Mouse (Mus musculus): ENCODE results near the gene Hbb-bs. TPM values are rescaled to one million over a fixed set of nuclear protein-coding genes. Genes with fewer than 3 reads are reported as not detected.
A peak's percentile ranks its signal among the peaks of the same experiment; 100 is the strongest.
"Not testable (repeated sequence)": the region's sequence is repeated elsewhere in the genome, so short reads cannot be mapped to it uniquely, and the experiment has no call there.

The Hbb-bs gene
- total RNA-seq, 1 experiment, result not detected

DNA sequence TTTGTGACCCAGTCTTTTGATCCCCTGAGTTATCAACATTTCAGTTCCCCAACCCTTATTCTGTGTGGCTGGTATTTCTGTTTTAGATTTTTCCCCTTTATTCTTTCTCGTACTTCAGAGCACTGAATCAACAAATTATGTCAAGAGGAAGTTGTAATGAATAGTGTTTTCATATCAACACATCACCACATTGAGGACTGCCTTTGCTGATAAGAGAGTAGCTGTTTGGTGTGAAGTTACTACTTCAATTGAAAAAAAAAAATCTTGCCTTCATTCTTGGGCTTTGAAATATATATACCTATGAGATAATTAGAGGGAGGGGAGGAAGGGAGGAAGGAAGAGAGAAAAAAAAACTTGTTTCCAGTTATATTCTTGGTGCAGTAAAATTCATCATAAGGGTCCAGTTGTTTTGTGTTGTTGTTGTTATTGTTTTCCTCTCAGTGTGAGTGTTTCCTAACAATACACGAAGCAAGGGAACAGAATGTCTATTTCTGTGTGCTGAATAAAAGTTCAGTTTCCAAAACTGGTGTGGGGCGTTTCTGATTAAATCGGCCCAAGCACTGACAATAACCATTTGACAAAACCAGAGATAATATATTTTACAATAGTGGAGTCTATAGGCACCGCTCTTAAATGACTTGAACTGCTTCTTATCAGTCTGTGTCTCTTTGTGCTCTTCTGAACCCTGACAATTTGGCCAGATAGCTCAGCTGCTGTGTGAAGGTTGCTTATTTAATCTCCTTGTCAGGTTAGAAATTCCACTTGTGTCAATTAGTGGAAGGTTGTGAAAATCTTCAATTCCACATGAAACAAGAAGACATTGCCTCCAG lies 18.7 kb downstream of the Hbb-bs start:
- no peaks in the 10 kb centered on the region for H3K36me3 ChIP-seq (ENCODE audit: control insufficient read depth, insufficient read depth, low read length, poor library complexity, severe bottlenecking)
- no peak overlapping the region for H3K9ac ChIP-seq (ENCODE audit: insufficient read depth, low read depth, low read length, poor library complexity, severe bottlenecking)
- in situ Hi-C loops (cut with MboI; ENCODE audit: low sequenced_read_pairs in 2 of 2, unreplicated experiment in 2 of 2), result no loop called here
- TF ChIP-seq ZC3H11A (IDR thresholded peaks at IDR 0.05; ENCODE audit: borderline replicate concordance, low read depth, low read length) (no peak), CHD2 (IDR thresholded peaks at IDR 0.05; ENCODE audit: low read depth, low read length) (no peak), HCFC1 (IDR thresholded peaks at IDR 0.05; ENCODE audit: borderline replicate concordance, insufficient read depth, low read length) (no peak), MAFK (IDR thresholded peaks at IDR 0.05; ENCODE audit: insufficient read depth, low read depth, low read length) (no peak), ZNF384 (IDR thresholded peaks at IDR 0.05; ENCODE audit: low read depth, low read length) (no peak)
- no peak overlapping the region for H3K4me3 ChIP-seq (ENCODE audit: insufficient read depth in 1 of 2, low read depth in 1 of 2, low read length in 2 of 2, poor library complexity in 1 of 2, severe bottlenecking in 1 of 2)
- no peaks in the 10 kb centered on the region for H3K9me3 ChIP-seq (ENCODE audit: control insufficient read depth, insufficient read depth, low read depth, low read length)
- no peak for DNase-seq (ENCODE audit: low read depth, low spot score)
- H3K27ac ChIP-seq (ENCODE audit: insufficient read depth, low read depth, low read length, poor library complexity, severe bottlenecking), result no peak overlapping the region
- H3K4me1 ChIP-seq (ENCODE audit: control insufficient read depth in 2 of 2, insufficient read depth in 2 of 2, low read length in 2 of 2, poor library complexity in 1 of 2), result no peaks in the 10 kb centered on the region

DNA sequence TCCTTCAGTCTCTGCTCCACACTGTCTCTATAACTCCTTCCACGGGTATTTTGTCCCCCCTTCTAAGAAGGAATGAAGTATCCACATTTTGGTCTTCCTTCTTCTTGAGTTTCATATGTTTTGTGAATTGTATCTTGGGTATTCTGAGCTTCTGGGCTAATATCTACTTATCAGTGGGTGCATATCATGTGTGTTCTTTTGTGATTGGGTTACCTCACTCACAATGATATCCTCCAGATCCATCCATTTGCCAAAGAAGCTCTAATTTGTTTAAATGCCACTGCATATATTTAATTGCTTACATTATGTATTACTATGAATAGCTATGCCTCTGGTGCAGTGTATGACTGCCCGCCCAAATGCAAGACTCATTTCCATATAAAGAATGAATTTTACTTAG lies 19.8 kb downstream of the Hbb-bs start:
- H3K4me3 ChIP-seq (ENCODE audit: insufficient read depth in 1 of 2, low read depth in 1 of 2, low read length in 2 of 2, poor library complexity in 1 of 2, severe bottlenecking in 1 of 2); H3K27ac ChIP-seq (ENCODE audit: insufficient read depth, low read depth, low read length, poor library complexity, severe bottlenecking); H3K9me3 ChIP-seq (ENCODE audit: control insufficient read depth, insufficient read depth, low read depth, low read length); DNase-seq (ENCODE audit: low read depth, low spot score); H3K9ac ChIP-seq (ENCODE audit: insufficient read depth, low read depth, low read length, poor library complexity, severe bottlenecking); H3K36me3 ChIP-seq (ENCODE audit: control insufficient read depth, insufficient read depth, low read length, poor library complexity, severe bottlenecking); H3K4me1 ChIP-seq (ENCODE audit: control insufficient read depth in 2 of 2, insufficient read depth in 2 of 2, low read length in 2 of 2, poor library complexity in 1 of 2); in situ Hi-C loops (cut with MboI; ENCODE audit: low sequenced_read_pairs in 2 of 2, unreplicated experiment in 2 of 2): not testable (repeated sequence)

DNA sequence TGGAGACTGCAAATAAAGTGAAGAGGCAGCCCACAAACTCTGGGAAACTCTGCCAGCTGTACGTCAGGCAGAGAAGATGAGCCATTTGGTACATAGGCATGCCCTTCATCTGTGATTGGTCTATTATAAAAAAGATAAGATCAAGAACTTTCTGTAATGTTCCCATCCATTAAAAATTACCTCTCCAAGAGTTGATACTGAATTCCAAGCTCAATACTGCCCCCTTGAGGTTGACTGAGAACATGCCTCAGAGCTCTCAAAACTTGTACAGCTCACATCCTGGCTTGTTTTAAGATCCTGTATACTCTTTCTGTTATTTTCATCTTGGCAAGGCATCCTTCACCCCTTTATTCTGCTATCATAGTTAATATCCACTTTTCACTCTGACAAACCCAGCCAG lies 21.0 kb downstream of the Hbb-bs start:
- no peak overlapping the region for H3K27ac ChIP-seq (ENCODE audit: insufficient read depth, low read depth, low read length, poor library complexity, severe bottlenecking)
- H3K9ac ChIP-seq (ENCODE audit: insufficient read depth, low read depth, low read length, poor library complexity, severe bottlenecking), result no peak overlapping the region
- DNase-seq (ENCODE audit: low read depth, low spot score), result peak; percentile 21
- in situ Hi-C loops (cut with MboI; ENCODE audit: low sequenced_read_pairs in 2 of 2, unreplicated experiment in 2 of 2), result no loop called here
- no peaks in the 10 kb centered on the region for H3K4me1 ChIP-seq (ENCODE audit: control insufficient read depth in 2 of 2, insufficient read depth in 2 of 2, low read length in 2 of 2, poor library complexity in 1 of 2)
- no peaks in the 10 kb centered on the region for H3K36me3 ChIP-seq (ENCODE audit: control insufficient read depth, insufficient read depth, low read length, poor library complexity, severe bottlenecking)
- H3K9me3 ChIP-seq (ENCODE audit: control insufficient read depth, insufficient read depth, low read depth, low read length), result no peaks in the 10 kb centered on the region
- TF ChIP-seq CHD2 (IDR thresholded peaks at IDR 0.05; ENCODE audit: low read depth, low read length), result no peak
- TF ChIP-seq MAFK (IDR thresholded peaks at IDR 0.05; ENCODE audit: insufficient read depth, low read depth, low read length), result no peak
- H3K4me3 ChIP-seq (ENCODE audit: insufficient read depth in 1 of 2, low read depth in 1 of 2, low read length in 2 of 2, poor library complexity in 1 of 2, severe bottlenecking in 1 of 2), result no peak overlapping the region

DNA sequence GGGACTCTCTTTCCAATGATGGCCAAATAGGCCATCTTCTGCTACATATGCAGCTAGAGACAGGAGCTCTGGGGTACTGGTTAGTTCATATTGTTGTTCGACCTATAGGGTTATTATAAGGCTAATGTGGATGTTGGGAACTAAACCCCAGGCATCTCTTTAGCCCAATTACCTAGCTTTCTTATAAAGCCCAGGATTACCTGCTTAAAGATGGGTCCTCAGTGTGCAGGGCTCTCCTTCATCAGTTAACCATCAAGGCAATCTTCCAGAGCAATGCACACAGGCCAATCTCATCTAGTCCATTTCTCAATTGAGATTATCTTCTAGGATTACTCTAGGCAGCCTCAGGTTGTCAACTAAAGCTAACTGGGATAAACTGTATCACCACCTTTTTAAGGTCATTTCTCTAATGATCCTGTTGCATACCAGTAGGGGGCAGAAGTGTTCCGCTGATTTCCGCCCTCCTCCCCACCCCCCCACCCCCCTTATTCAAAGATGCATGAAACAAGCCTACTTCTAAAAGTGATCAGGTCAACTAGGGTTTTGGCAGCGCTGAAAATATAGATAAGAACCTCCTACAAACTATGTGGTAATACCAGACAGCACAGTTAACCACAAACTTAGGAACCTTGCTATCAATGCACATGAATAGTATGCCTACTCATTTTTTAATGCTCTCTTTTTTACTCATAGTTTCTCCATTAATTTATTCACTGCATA lies 35.1 kb downstream of the Hbb-bs start:
- TF ChIP-seq CHD2 (IDR thresholded peaks at IDR 0.05; ENCODE audit: low read depth, low read length) (no peak), MAFK (IDR thresholded peaks at IDR 0.05; ENCODE audit: insufficient read depth, low read depth, low read length) (no peak), ZNF384 (IDR thresholded peaks at IDR 0.05; ENCODE audit: low read depth, low read length) (no peak), ZC3H11A (IDR thresholded peaks at IDR 0.05; ENCODE audit: borderline replicate concordance, low read depth, low read length) (no peak), HCFC1 (IDR thresholded peaks at IDR 0.05; ENCODE audit: borderline replicate concordance, insufficient read depth, low read length) (no peak)
- Histone ChIP-seq H3K36me3 (ENCODE audit: control insufficient read depth, insufficient read depth, low read length, poor library complexity, severe bottlenecking) (no peaks in the 10 kb centered on the region), H3K9me3 (ENCODE audit: control insufficient read depth, insufficient read depth, low read depth, low read length) (no peaks in the 10 kb centered on the region), H3K9ac (ENCODE audit: insufficient read depth, low read depth, low read length, poor library complexity, severe bottlenecking) (no peak overlapping the region), H3K27ac (ENCODE audit: insufficient read depth, low read depth, low read length, poor library complexity, severe bottlenecking) (no peak overlapping the region), H3K4me1 (ENCODE audit: control insufficient read depth in 2 of 2, insufficient read depth in 2 of 2, low read length in 2 of 2, poor library complexity in 1 of 2) (no peaks in the 10 kb centered on the region), H3K4me3 (ENCODE audit: insufficient read depth in 1 of 2, low read depth in 1 of 2, low read length in 2 of 2, poor library complexity in 1 of 2, severe bottlenecking in 1 of 2) (no peak overlapping the region)
- no peak for DNase-seq (ENCODE audit: low read depth, low spot score)
- in situ Hi-C loops (cut with MboI; ENCODE audit: low sequenced_read_pairs in 2 of 2, unreplicated experiment in 2 of 2), result no loop called here

DNA sequence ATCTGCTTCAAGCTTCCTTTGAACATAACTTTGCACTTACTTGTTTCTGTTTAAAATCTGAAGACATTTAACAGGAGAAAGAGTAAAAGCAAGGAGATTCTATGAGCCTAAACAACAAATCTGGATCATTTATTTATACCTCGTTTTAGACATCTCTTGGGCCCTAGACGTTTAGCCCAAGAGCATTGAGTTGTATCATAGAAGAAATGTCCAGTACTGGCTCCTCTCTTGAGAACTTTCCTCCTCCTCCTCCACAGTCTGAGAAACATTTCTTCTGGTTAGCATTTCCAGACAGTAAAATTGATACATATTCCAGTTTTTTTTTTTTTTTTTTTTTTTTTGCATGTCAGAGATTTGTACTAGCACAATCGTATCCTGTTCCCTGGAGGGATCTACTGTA lies 36.2 kb downstream of the Hbb-bs start, which contains the start of gene Olfr67:
TSS of gene Olfr67 (minus strand) at position 101 of the 400 bp plus-strand sequence.
- DNase-seq (ENCODE audit: low read depth, low spot score), result no peak
- Histone ChIP-seq H3K4me3 (ENCODE audit: insufficient read depth in 1 of 2, low read depth in 1 of 2, low read length in 2 of 2, poor library complexity in 1 of 2, severe bottlenecking in 1 of 2) (no peak within 1 kb of the TSS), H3K9me3 (ENCODE audit: control insufficient read depth, insufficient read depth, low read depth, low read length) (no peaks in the 10 kb centered on the region), H3K4me1 (ENCODE audit: control insufficient read depth in 2 of 2, insufficient read depth in 2 of 2, low read length in 2 of 2, poor library complexity in 1 of 2) (no peaks in the 10 kb centered on the region), H3K9ac (ENCODE audit: insufficient read depth, low read depth, low read length, poor library complexity, severe bottlenecking) (no peak within 1 kb of the TSS), H3K27ac (ENCODE audit: insufficient read depth, low read depth, low read length, poor library complexity, severe bottlenecking) (no peak within 1 kb of the TSS), H3K36me3 (ENCODE audit: control insufficient read depth, insufficient read depth, low read length, poor library complexity, severe bottlenecking) (no peaks in the 10 kb centered on the region)
- TF ChIP-seq MAFK (IDR thresholded peaks at IDR 0.05; ENCODE audit: insufficient read depth, low read depth, low read length) (no peak), HCFC1 (IDR thresholded peaks at IDR 0.05; ENCODE audit: borderline replicate concordance, insufficient read depth, low read length) (no peak), CHD2 (IDR thresholded peaks at IDR 0.05; ENCODE audit: low read depth, low read length) (no peak), ZNF384 (IDR thresholded peaks at IDR 0.05; ENCODE audit: low read depth, low read length) (no peak), ZC3H11A (IDR thresholded peaks at IDR 0.05; ENCODE audit: borderline replicate concordance, low read depth, low read length) (no peak)
- in situ Hi-C loops (cut with MboI; ENCODE audit: low sequenced_read_pairs in 2 of 2, unreplicated experiment in 2 of 2), result no loop called here
